Mouse (Mus musculus) mouse trophoblast stem cell (cell line): Measurements from ENCODE around the gene Rab3c.

Experiments
- in situ Hi-C, 2 experiments: fragments of 300-500 bp; cut with MseI, MboI; formaldehyde crosslinking; loops; 2 replicates in 1 of 2; 3 replicates in 1 of 2; pipeline ENCODE4 v1.15.1; 2025

The Rab3c gene

GRCm38 (mm10) chr13:110190039-110190438 is 90.8 kb downstream of the Rab3c start:
- in situ Hi-C loops = no loop called here

GRCm38 (mm10) chr13:110184963-110185685 is 95.7 kb downstream of the Rab3c start:
- in situ Hi-C loops = no loop called here

DNA sequence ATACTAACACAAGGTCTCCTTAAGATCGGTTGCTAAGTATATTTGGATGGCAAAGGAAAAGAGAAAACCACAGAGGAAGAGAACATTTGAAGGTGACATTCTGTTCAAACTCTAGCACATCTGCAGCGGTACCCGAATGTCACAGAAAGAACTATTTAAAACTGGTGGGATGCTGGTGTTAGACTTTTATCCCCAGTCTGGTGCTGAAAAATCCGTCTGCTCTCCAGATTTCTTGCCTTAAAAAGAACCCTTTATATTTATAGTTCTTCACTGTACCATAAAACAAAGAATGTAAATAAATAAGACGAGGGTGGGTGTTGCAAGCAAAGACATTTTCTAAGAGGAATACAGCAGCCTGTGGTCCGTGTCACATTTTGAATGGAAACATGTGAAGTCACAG is 105.1 kb downstream of the Rab3c start:
- in situ Hi-C loops = no loop called here

DNA sequence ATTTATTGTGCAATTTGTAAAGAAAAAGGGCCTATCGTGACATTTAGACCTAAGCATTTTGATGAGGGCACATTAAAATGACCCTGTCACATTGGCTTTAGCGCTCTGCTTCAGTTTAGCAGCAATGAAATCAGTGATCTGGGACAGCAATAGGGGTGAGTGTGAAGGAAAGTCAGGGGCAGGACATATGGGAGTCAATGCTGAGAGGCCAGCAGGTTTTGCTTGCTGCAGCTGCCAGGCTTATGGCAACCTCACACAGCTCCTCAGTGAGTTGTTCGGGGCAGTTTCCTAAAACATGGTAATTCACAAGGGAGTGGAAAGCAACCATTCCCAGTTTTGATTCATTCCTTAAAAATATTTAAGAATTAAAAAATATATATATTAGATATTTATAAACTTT is 111.1 kb downstream of the Rab3c start:
- in situ Hi-C loops = no loop called here

DNA sequence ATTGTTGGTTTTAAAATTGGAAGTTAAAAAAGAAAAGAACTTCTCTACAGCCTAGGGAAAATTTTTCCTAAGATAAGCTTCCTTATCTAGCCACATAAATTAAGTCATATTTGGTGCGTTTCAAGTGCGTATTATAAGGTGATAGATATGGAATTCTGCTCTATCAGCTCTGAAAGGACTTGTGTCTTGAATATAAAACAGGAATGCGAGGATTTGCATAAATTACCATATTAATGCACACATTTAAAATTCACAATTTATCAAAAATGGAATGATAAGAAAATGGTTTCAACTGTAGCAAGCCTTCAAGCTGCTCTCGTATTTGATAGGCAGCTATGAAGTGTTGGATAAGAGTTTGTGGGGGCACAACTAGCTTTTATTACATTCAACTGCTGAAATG is 111.6 kb downstream of the Rab3c start:
- in situ Hi-C loops = no loop called here

GRCm38 (mm10) chr13:110168570-110168969 is 112.2 kb downstream of the Rab3c start:
- in situ Hi-C loops = no loop called here

DNA sequence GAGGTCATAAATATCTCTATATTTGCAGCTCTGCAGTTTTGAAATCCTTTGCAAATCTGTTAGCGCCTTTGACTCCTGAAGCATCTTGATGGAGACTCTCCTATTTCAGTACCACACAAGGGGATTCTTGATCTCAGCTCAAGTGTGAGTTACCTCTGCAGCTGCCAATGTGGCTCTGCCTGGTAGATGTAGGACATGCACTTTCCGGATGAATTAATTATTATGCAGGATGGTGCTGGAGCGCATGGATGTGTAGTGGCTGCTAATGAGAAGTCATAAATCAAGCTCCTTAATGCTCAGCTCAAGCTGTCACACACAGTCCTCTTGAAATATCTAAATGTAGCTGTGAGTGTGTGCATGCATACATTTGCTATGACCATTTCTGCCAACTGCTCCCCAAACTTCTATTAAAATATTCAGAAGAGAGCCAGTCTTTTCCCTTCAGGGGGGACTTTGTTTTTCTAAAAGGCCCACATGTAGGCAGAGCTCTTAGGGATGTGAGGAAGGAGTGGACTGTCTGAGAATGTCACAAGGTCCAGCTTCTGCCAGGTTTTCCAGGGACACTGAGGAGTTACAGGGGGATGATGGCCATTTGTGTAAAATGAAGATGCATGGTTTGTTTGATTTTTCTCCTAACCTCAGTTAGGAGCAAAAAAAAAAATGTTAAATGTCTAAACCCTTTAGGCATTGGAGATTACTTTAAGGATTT is 114.0 kb downstream of the Rab3c start:
- in situ Hi-C loops = no loop called here

DNA sequence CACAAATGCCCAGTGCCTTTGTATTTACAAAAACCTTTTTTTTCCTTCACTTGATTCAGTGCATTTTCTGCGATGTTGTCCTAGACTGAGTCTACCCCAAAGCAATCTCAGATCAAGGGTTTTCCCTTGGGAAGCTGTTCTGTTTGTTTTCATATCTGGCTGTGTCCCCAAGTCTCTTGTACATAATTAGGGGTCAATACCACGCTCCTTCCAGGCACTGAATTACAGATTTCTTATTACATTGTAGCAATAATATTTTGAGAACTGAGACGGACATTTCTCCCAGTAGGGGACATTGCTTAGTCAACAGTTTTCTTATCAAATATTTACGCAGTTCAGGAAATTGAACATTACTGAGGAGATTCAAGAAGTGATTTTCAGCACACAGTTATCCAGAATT is 120.8 kb downstream of the Rab3c start:
- in situ Hi-C loops = no loop called here

GRCm38 (mm10) chr13:110158588-110159519 is 121.9 kb downstream of the Rab3c start:
- in situ Hi-C loops = no loop called here

- in situ Hi-C loops = no loop called here
These were observed 135.3 kb downstream of the Rab3c start for GRCm38 (mm10) chr13:110145545-110145944.

GRCm38 (mm10) chr13:110145019-110145418 is 135.8 kb downstream of the Rab3c start:
- in situ Hi-C loops = no loop called here

DNA sequence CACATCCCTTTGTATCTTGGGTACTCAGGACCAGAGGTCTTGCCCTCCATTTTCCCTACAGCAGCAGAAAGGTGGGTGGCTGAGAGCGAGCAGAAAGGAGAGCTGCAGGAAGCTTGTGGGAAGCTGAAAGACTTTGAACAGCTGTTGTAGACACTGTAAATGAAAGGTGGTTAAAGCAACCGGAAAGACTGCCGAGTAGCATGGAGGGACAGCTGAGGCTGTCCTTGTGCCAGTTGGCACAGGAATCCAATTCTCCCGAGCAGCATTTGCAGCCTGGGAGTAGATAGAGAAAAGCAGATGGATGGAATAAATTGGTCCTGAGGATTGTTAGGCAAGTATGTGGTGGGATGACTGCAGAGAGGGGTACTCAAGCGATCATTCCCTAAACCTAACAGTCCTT is 141.5 kb downstream of the Rab3c start:
- in situ Hi-C loops = no loop called here

DNA sequence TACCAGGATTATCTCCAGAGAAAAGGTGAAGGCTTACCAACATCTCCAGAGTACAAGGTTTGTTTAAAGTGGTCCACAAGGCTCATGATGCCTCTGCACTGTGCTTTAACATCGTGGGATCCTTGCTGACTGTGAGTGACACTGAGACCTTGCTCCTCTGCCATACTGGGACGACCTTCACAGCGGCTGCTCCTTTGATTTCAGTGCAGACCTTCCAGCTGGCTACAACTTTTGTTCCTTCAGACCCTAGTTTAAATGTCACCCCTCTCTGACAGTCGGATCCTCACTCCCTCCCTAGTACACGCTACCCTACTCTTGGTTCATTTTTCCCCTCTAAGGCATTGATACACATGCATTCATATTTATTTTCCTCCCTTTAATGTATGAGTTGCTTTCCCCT is 142.2 kb downstream of the Rab3c start:
- in situ Hi-C loops = no loop called here

DNA sequence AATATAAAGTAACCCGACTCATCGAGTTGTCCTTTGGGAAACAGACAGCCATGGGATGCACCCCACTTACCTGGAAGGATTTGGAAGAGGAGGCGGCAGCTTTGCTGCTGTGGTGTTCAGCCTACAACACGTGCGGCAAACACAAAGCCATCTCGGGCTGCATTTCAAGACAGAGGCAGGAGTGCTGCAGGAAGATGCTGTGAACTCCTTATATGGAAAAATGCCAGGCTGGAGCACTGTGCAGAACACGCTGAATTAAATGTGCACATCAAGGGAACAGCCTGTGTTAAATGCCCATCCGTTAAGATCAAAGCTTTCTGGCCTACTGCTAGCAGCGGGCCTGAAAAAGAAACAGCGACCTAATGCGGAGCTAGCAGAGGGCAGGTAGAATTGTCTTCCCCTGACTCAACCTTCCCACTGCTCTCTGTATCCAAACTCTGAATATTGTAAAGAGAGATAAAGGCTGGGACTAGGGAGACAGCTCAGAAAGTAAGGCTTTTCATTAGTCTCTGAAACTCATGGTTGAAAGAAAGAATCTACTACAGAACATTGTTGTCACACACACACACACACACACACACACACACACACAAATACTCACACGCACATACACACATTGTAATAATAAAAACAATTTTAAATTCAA is 153.1 kb downstream of the Rab3c start:
- in situ Hi-C loops = no loop called here

- in situ Hi-C loops = no loop called here
These were observed 158.0 kb downstream of the Rab3c start for GRCm38 (mm10) chr13:110122825-110123224.

- in situ Hi-C loops = no loop called here
These were observed 163.9 kb downstream of the Rab3c start for GRCm38 (mm10) chr13:110116892-110117291.

DNA sequence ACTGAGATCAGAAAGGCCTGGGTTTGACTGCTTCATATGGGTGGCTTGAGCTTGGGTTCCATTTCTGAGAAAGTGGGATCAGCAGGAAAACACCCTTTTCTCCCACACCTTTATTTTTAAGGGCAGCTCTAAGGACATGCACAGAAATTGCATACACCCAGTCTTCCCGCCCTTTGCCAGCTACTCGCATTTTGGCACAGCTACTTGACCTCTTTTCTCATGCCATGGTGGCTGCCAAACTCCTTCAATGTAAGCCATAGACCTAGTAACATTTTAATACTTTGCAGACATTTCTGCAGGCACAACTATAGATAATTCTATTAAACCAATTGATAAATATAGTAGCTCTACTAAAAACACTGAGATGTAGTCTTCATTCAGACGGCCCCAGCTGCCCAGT is 164.5 kb downstream of the Rab3c start:
- in situ Hi-C loops = no loop called here

- in situ Hi-C loops = no loop called here
These were observed 165.7 kb downstream of the Rab3c start for GRCm38 (mm10) chr13:110114870-110115645.

DNA sequence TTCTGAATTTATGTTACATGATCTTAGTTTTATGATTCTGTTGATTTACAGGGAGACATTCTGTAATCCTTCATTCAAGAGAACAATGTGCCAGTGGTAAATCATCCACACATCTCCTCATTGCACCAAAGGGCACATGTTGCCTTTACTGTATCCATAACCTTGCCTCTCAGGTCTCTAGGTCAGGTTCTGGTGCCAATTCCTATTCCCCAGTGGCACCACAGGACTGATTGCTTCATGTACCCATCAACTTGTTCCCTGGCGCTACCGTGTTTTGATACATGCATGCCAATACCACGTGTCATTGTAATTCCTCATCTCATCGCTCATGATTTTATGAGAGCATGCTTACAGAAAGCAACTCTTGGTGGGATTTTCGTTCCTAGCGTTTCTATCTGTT is 167.1 kb downstream of the Rab3c start:
- in situ Hi-C loops = no loop called here

GRCm38 (mm10) chr13:110097424-110098050 is 183.3 kb downstream of the Rab3c start:
- in situ Hi-C loops = no loop called here

- in situ Hi-C loops = no loop called here
These were observed 185.8 kb downstream of the Rab3c start for GRCm38 (mm10) chr13:110094998-110095397.
